Mouse (Mus musculus) liver, embryonic 15.5 days (tissue): ENCODE measurements around the gene Lhfpl2. TPM values are rescaled to one million over a fixed set of nuclear protein-coding genes. Genes with fewer than 3 reads are reported as not detected.
"Not testable (repeated sequence)": the region's sequence is repeated elsewhere in the genome, so short reads cannot be mapped to it uniquely, and the experiment has no call there.

ENCODE experiments used
- ATAC-seq: fragments of 200-750 bp; cut with Nextera tagmentation; 2 replicates; pipeline ENCODE4 v1.8.0; 2017; ENCODE audit warnings: moderate number of reproducible peaks, mild to moderate bottlenecking, moderate library complexity; ENCODE audit not compliant: insufficient read depth
- H3K27ac ChIP-seq: fragments of 300-500 bp; sonication (generic); replicated peaks from 2 replicates; pipeline ENCODE4 v1.5.1; 2015; ENCODE audit warnings: mild to moderate bottlenecking, inconsistent platforms
- H3K27me3 ChIP-seq: fragments of 300-500 bp; sonication (generic); 2 replicates; pipeline ENCODE4 v1.6.1; 2015; ENCODE audit warnings: mild to moderate bottlenecking, inconsistent platforms
- H3K36me3 ChIP-seq: fragments of 300-500 bp; sonication (generic); replicated peaks from 2 replicates; pipeline ENCODE4 v1.6.1; 2015; ENCODE audit warnings: moderate library complexity, mild to moderate bottlenecking, inconsistent platforms
- H3K4me1 ChIP-seq: fragments of 300-500 bp; sonication (generic); replicated peaks from 2 replicates; pipeline ENCODE4 v1.6.1; 2015; ENCODE audit warnings: inconsistent platforms
- H3K4me2 ChIP-seq: fragments of 300-500 bp; sonication (generic); 2 replicates; pipeline ENCODE4 v1.6.1; 2015; ENCODE audit warnings: moderate library complexity, mild to moderate bottlenecking, inconsistent platforms
- H3K4me3 ChIP-seq: fragments of 300-500 bp; sonication (generic); replicated peaks from 2 replicates; pipeline ENCODE4 v1.5.1; 2015; ENCODE audit warnings: mild to moderate bottlenecking, inconsistent platforms
- H3K9ac ChIP-seq: fragments of 300-500 bp; sonication (generic); 2 replicates; pipeline ENCODE4 v1.6.1; 2015; ENCODE audit warnings: moderate library complexity, mild to moderate bottlenecking, inconsistent platforms
- H3K9me3 ChIP-seq: fragments of 300-500 bp; sonication (generic); replicated peaks from 2 replicates; pipeline ENCODE4 v1.6.1; 2016; ENCODE audit warnings: inconsistent platforms
- WGBS: fragments of 180-500 bp; shearing (Covaris S2); methylation state at CpG from one replicate; pipeline ENCODE4 v1.1.7; 2015; ENCODE audit warnings: mixed read lengths; ENCODE audit not compliant: insufficient replicate concordance; 5-methylcytosine and 5-hydroxymethylcytosine counted together
- polyA plus RNA-seq: library from polyadenylated mRNA; unstranded; fragments of >200 nt; fragmentation: Nextera tagmentation; extraction: Ambion mirVana; gene quantifications from 2 replicates; pipeline ENCODE4 v1.2.1, GENCODE M21; 2015

Lhfpl2 gene
- 3.8 and 4.8 TPM in 2 replicates for polyA plus RNA-seq

DNA sequence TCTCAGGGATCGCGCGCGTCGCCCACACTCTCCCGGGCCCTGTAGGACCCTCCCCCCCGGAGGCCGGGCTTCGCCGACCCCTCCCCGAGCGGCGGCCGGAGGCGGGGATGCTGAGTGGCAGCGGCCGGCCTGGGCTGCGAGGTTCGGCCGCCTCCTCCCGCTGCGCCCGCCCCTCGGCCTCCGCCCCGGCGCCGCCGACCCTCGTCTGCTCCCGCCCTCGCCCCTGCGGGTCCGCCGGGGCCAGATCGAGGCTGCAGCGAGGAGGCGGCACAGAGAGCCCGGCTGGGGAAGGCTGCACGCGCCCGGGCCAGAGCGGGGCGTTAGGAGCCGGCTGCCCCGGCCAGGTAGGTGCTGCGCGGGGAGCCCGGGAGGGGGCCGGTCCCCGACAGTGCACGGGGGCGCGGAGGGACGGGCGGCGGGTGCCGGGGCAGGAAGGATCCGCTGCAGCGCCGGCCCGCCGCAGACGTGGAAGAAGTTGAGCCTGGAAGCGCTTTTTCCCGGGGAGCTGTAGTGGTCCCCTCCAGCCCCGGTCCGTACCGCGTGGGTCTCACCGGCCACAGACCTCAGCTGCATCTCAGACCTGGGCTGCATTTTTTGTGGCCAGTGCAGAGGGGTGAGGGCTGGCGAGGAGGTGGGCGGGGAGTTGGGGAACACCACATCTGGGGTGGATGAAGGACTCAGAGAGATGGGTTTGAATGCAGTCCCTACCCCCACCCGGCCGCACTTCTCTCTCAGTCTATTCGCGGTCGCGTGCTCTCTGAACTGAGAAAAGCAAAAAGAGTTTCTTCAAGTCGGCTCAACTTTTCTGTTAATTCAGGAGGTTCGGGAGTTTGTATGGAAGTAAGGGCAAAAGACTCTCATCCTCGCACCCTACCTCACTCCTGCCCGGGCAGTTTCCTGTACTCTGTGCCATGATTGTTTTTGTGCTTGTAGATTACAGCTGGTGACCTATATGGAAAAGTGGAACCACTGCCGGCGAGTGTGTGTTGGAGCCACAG is at the start of gene Lhfpl2:
Gene Lhfpl2, plus strand, starts transcription at position 234 of the 998 bp plus-strand sequence.
- under 1% methylated on average over 84 of the region's 85 CpGs for WGBS
- peaks cover 9% of the 10 kb centered on the region for H3K4me1 ChIP-seq
- no peaks in the 10 kb centered on the region for H3K9me3 ChIP-seq
- H3K27ac ChIP-seq: peak within 1 kb of the TSS; percentile 45; the same call in 1 of the 2 replicates
- peaks cover 68% of the 10 kb centered on the region for H3K27me3 ChIP-seq
- H3K4me3 ChIP-seq: peak within 1 kb of the TSS; percentile 60
- no peaks in the 10 kb centered on the region for H3K36me3 ChIP-seq
- H3K9ac ChIP-seq: peak within 1 kb of the TSS; percentile 29; the same call in 1 of the 2 replicates
- peak; percentile 37 for ATAC-seq
- peak within 1 kb of the TSS; percentile 73 for H3K4me2 ChIP-seq

DNA sequence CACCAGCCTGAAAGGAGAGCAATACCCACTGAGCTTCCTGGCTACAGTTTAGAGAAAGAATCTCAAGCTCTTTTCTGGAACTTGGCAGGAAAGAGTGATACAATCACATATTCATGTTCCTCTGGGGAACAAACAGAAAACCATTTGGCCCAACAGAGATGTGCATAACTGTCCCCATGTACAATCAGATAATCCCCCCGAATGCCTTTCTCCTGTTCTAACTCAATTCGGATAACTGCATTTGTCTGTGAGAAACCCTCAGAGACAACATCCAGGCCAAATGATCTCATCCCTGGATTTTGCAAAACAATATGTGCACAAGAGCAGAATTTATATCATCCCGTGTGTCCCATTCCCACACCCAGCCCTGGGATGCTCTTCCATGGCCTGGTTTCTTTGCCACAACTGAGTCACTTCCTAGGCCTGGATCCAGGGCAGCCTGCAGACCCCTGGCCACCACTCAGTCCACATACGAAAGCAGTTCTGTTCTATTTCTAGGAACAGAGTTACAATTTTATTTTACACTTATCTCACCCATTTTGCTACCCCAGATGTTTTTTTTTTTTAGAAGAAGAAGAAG is 45.5 kb upstream of the Lhfpl2 start:
- Histone ChIP-seq H3K27me3 (no peaks in the 10 kb centered on the region), H3K4me3 (no peak overlapping the region), H3K4me1 (no peaks in the 10 kb centered on the region), H3K27ac (no peak overlapping the region), H3K9ac (no peak overlapping the region), H3K36me3 (no peaks in the 10 kb centered on the region), H3K9me3 (no peaks in the 10 kb centered on the region), H3K4me2 (no peak overlapping the region)
- no peak for ATAC-seq
- 69% methylated on average over 4 of the region's 4 CpGs for WGBS

DNA sequence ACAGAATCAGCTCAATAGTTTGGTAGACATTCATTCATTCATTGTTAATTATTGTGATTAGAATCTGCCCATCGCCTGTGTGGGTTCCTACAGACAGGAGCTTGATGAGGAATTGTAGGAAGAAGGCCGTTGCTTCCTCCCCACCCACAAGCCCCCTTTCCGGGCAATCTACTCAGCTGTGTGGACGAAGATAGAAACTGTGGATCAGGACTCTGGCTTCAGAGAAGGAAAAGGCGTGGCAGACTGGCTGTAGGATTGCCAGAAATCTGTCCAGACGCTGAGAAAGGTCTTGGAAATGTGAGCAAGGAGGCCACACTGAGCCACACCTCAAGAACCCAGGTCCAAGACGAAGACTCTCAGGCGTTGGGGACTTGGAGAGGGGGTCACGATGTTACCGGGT is 43.6 kb upstream of the Lhfpl2 start:
- Histone ChIP-seq H3K4me2 (no peak overlapping the region), H3K27ac (no peak overlapping the region), H3K9ac (no peak overlapping the region), H3K36me3 (no peaks in the 10 kb centered on the region), H3K9me3 (no peaks in the 10 kb centered on the region), H3K27me3 (no peaks in the 10 kb centered on the region), H3K4me1 (no peaks in the 10 kb centered on the region), H3K4me3 (no peak overlapping the region)
- 65% methylated on average over 10 of the region's 10 CpGs for WGBS
- no peak for ATAC-seq

DNA sequence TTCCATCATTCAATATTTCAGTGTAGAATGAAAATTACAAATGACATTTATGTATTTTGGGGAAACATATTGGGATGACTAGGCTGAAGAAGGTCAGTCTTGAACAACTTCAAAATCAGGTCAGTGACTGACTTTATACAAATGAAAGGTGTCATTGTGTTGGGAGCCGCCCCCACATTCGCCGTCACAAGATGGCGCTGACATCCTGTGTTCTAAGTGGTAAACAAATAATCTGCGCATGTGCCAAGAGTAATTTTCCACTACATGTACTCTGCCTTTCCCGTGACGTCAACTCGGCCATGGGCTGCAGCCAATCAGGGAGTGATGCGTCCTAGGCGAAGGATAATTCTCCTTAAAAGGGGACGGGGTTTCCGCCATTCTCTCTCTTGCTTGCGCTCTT is 33.0 kb upstream of the Lhfpl2 start:
- not testable (repeated sequence) for H3K4me2 ChIP-seq, H3K9ac ChIP-seq, ATAC-seq, H3K27ac ChIP-seq, H3K4me3 ChIP-seq, H3K27me3 ChIP-seq, H3K36me3 ChIP-seq, H3K9me3 ChIP-seq, H3K4me1 ChIP-seq
- WGBS: 66% methylated on average over 10 of the region's 13 CpGs

DNA sequence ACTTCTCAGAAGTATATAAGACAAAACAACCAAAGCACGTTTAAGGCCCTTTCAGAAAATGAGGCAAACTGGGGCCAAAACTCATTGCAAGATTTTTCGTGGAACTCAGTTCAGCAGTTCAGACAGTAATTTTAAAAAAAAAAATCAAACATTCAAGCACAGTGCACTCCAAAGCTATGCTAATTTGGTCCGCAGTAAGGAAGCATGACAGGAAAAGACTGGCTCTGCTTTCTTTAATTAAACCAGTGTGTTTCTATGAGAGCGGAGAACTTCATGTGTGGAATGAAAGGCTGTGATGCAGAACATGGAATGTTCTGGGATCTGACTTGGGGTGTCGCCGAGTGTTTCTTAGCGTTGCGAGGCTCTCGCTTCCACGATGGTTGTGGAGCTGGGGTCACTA is 28.4 kb upstream of the Lhfpl2 start:
- Histone ChIP-seq H3K4me2 (no peak overlapping the region), H3K36me3 (no peaks in the 10 kb centered on the region), H3K4me3 (no peak overlapping the region), H3K27me3 (no peaks in the 10 kb centered on the region), H3K4me1 (no peaks in the 10 kb centered on the region), H3K27ac (no peak overlapping the region), H3K9me3 (no peaks in the 10 kb centered on the region), H3K9ac (no peak overlapping the region)
- 82% methylated on average over 10 of the region's 10 CpGs for WGBS
- ATAC-seq: no peak

DNA sequence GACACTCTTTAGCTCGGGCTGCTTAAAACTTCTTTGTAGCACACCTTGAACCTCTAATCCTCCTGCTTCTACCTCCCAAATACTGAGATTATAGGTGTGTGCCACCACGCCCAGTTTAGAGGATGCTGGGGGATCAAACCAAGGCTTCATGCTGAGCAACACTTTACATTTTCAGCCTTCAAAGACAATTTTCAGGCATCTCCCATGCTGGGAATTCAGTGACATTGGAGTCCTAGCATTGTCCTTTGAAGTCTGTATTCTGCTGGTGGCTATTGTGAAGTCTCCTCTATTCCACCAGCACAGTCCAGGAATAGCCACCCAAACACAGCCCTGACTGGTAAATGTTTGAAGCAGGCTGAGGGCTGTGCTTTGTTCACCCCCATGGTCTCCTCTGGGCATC is 27.0 kb upstream of the Lhfpl2 start:
- no peaks in the 10 kb centered on the region for H3K4me1 ChIP-seq
- ATAC-seq: no peak
- H3K9ac ChIP-seq: no peak overlapping the region
- no peak overlapping the region for H3K4me2 ChIP-seq
- H3K9me3 ChIP-seq: no peaks in the 10 kb centered on the region
- no peaks in the 10 kb centered on the region for H3K36me3 ChIP-seq
- 50% methylated on average over 2 of the region's 2 CpGs for WGBS
- no peak overlapping the region for H3K27ac ChIP-seq
- no peaks in the 10 kb centered on the region for H3K27me3 ChIP-seq
- H3K4me3 ChIP-seq: no peak overlapping the region

DNA sequence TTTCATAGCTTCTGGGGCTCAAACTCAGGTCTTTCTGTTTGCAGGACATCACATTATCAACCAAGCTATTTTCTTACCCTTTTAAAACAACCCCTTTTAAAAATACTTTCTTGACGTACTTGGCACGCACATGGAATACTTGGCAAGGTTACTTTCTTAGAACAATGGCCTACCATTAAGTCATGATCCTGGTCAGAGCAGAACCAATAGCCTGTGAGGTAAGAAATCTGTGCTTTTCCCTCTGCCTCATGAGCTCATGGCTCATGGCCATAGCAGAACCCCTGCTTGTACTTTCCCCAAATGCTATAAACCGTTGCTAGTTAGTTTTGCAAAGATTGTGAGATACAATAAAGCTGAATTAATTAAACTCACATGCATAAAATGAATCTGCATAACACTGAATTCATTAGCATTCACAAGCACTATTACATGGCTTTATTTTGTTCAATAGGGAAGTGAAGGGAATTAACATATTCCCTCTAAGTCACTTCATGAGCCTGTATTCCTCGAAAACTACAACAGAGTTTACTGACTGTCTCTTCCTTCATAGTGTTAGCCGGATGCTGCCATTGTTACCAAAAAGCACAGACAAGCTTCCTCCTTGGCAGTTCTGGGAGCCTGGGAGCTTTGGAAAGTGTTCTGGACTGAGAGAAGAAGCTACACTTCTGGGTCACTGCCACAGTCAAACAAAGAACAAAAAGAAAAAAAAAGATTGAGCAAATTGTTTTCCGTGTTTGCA is 20.1 kb upstream of the Lhfpl2 start:
- no peaks in the 10 kb centered on the region for H3K9me3 ChIP-seq
- no peaks in the 10 kb centered on the region for H3K36me3 ChIP-seq
- no peak overlapping the region for H3K27ac ChIP-seq
- no peaks in the 10 kb centered on the region for H3K27me3 ChIP-seq
- no peak overlapping the region for H3K4me3 ChIP-seq
- 43% methylated on average over 6 of the region's 6 CpGs for WGBS
- H3K4me2 ChIP-seq: no peak overlapping the region
- ATAC-seq: no peak
- no peak overlapping the region for H3K9ac ChIP-seq
- no peaks in the 10 kb centered on the region for H3K4me1 ChIP-seq

DNA sequence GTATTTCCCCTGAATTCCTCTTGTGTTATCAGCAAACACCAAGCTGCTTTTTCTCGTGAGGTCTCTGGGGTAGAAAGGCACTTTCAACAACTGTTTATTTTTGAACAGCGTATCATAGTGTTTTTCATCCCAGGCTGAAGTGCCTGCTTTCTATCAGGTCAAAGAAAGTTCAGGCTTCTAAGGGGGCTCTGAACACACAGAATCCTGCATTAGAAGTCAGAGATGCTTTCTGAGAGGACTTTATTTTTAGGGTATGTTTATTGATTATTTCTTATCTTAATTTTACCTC is 19.6 kb upstream of the Lhfpl2 start:
- Histone ChIP-seq H3K4me3 (no peak overlapping the region), H3K27ac (no peak overlapping the region), H3K36me3 (no peaks in the 10 kb centered on the region), H3K27me3 (no peaks in the 10 kb centered on the region), H3K4me1 (no peaks in the 10 kb centered on the region), H3K4me2 (no peak overlapping the region), H3K9ac (no peak overlapping the region), H3K9me3 (no peaks in the 10 kb centered on the region)
- ATAC-seq: no peak
- WGBS: 20% methylated on average over 2 of the region's 2 CpGs

DNA sequence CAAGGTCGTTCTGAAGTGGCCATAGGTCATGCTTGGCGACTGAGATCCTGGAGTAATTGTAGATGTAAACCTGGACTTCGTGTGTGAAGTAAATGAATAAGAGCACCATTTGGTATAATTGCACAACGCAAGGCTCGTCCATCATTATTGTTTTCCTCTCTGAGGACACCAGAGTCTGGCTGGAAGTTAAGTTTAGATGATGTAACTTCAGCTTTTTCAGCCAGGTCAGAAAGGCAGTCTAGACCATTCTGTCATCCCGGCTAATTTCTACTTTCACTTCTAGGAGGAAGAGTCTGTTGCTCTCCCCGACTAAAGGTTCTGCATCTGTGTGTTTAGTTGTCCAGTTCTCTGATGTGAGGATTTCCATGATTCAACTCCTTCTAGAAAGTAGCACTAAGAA is 7.6 kb upstream of the Lhfpl2 start:
- no peak overlapping the region for H3K4me2 ChIP-seq
- ATAC-seq: no peak
- no peaks in the 10 kb centered on the region for H3K36me3 ChIP-seq
- no peaks in the 10 kb centered on the region for H3K9me3 ChIP-seq
- WGBS: 26% methylated on average over 7 of the region's 7 CpGs
- H3K9ac ChIP-seq: no peak overlapping the region
- no peak overlapping the region for H3K27ac ChIP-seq
- H3K27me3 ChIP-seq: peaks cover 10% of the 10 kb centered on the region
- no peaks in the 10 kb centered on the region for H3K4me1 ChIP-seq
- H3K4me3 ChIP-seq: no peak overlapping the region

DNA sequence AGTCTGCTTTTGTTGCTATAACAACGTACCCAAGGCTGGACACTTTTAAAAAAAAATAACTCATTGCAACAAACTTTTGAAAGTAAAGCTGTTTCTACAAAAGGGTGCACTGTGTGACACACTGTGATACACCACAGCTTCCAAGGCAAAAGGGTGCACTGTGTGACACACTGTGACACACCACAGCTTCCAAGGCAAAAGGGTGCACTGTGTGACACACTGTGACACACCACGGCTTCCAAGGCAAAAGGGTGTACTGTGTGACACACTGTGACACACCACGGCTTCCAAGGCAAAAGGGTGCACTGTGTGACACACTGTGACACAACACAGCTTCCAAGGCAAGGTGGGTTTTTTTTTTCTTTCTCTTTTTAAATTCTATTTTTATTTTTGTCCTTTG is 6.8 kb upstream of the Lhfpl2 start:
- no peaks in the 10 kb centered on the region for H3K36me3 ChIP-seq
- H3K27ac ChIP-seq: no peak overlapping the region
- H3K4me1 ChIP-seq: no peaks in the 10 kb centered on the region
- no peak for ATAC-seq
- H3K4me2 ChIP-seq: no peak overlapping the region
- WGBS: 58% methylated on average over 3 of the region's 3 CpGs
- H3K9me3 ChIP-seq: no peaks in the 10 kb centered on the region
- H3K27me3 ChIP-seq: peaks cover 17% of the 10 kb centered on the region
- no peak overlapping the region for H3K9ac ChIP-seq
- H3K4me3 ChIP-seq: no peak overlapping the region

DNA sequence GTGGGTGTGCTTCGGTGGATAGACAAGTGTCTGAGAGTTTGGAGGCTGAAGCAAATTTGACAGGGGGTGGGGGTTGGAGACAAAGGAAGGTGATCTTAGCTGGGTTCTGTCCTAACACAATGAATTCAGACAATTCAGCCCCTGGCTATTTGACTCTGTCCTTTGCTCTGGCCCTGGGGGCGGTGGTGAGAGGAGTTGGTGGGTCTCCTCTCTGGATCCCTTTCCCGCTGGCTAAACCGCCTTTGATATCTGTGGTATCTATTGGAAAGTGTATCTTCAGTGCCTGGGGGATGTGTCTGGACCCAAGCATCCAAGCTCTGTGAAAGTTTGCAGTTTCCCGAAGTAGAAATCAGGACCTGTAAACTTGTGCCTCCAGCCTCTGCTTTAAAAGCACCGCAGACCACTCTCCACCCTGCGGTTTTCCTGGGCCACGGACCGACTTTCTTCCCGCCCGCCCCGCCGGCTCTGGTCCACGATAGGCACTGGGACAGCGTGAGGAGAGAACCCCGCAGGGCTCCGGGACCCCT is 497 bp upstream of the Lhfpl2 start:
- H3K9ac ChIP-seq: no peak overlapping the region
- peaks cover 74% of the 10 kb centered on the region for H3K27me3 ChIP-seq
- H3K27ac ChIP-seq: no peak overlapping the region
- H3K4me3 ChIP-seq: peak overlapping the region; percentile 60
- H3K4me1 ChIP-seq: 0 out of 2 replicates have a peak, but pooled peaks cover 2% of the 10 kb centered on the region
- H3K9me3 ChIP-seq: no peaks in the 10 kb centered on the region
- peak overlapping the region; percentile 73 for H3K4me2 ChIP-seq
- H3K36me3 ChIP-seq: no peaks in the 10 kb centered on the region
- WGBS: 3% methylated on average over 17 of the region's 17 CpGs
- no peak for ATAC-seq
